Mouse (Mus musculus) central nervous system, embryonic 14 days (tissue): ENCODE data around the gene Ociad1. TPM values are rescaled to one million over a fixed set of nuclear protein-coding genes. Genes with fewer than 3 reads are reported as not detected.

Experiments
- polyA plus RNA-seq: library from polyadenylated mRNA; depleted of rRNA; stranded (reverse); fragments of >200 nt; gene quantifications from 2 replicates; pipeline ENCODE4 v1.2.3, GENCODE M21; 2012; rRNA removed

Gene Ociad1
- 180 and 188 TPM in 2 replicates for polyA plus RNA-seq

DNA sequence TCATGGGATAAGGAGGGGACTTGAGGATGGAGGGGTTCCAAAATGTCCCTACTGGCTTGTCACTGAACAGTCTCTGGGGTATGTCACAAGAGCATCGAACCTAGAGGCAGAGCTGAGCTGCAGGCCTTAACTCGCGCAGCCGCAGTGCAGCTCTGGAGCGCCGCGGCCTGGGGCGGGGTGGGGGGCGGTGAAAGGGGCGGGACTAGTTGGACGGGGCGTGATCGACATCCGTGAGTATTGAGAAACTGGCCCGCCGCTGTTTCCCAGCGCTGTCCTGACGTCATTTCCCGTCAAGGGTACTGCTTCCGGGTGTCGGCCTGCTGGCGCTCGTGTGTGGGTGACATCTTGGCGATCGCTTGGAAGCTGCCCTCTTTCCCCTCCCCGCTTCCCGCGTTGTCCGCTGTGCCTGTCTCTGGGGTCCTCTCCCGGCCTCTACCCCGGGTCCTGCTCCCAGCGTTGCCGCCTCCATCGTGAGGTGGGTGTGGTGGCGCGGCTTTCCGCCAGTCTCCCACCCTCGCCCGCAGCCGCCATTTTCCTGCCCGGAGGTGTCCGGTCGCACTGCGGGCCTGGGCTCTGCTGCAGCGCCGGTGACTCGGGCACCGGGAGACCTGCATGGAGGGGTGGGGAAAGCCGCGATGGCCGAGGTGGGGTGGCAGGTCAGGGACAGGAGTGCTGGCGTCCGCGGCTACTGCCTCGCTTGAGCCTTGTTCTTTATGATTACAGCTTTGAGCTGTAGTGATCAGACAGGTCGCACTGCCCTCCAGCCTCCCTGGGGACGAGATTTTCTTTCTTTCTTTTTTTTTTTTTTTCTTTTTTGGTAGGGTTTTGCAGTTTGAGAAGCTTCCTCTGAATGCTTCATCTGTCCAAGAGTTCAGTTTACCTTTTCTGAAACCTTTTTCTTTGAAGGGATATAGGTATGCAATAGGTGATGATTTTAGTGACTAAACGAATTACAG, at the start of gene Ociad1:
TSS of gene Ociad1 (plus strand) at position 283 of the 956 bp plus-strand sequence.

DNA sequence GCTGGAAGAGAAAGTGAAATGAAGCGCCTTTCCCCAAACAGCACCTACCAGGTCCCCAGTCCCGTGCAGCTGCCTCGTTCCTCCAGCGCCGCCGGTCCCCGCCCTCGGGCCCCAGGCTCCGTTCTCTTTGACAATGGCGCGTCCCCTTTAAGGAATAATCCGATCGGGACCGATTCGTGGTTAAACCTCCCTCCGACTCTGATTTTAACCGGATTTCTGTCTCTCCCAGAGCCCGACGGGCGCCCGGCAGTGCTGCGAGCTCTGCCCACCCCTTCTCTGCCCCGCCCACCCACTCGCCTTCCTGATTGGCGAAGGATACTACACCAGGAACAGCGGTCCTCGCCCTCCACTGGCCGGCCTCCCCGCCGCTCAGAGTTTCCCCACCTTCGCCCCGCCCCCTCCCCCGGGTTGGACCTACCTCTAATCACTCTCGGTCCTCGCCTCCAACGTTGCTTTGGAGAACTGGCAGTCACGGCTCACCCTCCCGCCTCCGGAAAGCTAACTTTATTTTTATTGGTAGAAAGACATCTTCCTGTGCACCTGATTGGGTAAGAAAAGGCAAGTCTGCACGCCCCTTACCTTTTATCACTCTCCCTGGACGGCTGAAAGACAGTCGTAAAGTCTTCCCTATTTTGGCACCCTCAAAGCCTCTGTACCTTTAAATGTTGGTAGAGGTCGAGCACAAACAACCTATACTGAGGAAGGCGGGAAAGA, 36.1 kb upstream of the Ociad1 start, which contains the start of gene Fryl:
TSS of gene Fryl (minus strand) at position 268 of the 714 bp plus-strand sequence.

DNA sequence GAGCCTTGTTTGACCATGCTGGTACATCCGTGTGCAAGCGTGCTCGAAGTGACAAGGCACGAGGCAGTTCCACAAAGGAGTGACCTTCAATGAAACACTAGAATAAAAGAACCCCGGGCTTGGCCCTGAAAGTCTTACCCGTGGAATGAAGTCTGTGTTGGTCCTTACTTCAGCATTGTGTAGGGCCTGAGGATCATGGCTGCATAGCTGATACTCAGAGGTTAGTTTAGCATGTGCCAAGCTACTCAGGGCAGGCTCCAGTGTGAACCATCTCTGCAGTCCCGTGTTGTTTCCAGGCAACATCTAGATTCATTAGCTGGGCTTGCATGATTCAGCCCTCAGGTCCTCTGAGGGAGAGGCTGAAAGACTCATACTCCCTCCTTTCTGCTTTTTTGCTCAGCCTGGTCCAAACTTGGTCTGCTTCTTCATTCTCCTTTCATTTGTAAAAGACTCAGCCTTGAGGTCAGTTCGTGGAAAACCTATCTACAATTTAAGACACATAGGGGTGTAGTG, 48.2 kb downstream of the Ociad1 start, which contains the start of gene Ociad2:
TSS of gene Ociad2 (minus strand) at position 306 of the 513 bp plus-strand sequence.

Other genes with a start within 250 kb of the Ociad1 start
- gene Fryl, start 36.2 kb upstream of the Ociad1 start, polyA plus RNA-seq, result 53.9 and 57.0 TPM in 2 replicates
- 6.6 and 8.0 TPM in 2 replicates for gene Ociad2, start 48.2 kb downstream of the Ociad1 start, polyA plus RNA-seq
- gene Cwh43, start 113.3 kb downstream of the Ociad1 start, polyA plus RNA-seq, result 0.09 and 0.28 TPM in 2 replicates
- 35.6 and 39.1 TPM in 2 replicates for gene Dcun1d4, start 188.2 kb downstream of the Ociad1 start, polyA plus RNA-seq